Mouse (Mus musculus) liver, adult 2 months (tissue): ENCODE results near the gene Canx. TPM values are rescaled to one million over a fixed set of nuclear protein-coding genes. Genes with fewer than 3 reads are reported as not detected.

Experiments
- DNase-seq: peaks from one replicate; pipeline ENCODE4 v3.0.0-alpha.2; 2011; ENCODE audit warnings: low read depth, low spot score; ENCODE audit errors: extremely low read depth
- H3K27ac ChIP-seq: fragments of 200-500 bp; replicated peaks from 2 replicates; pipeline ENCODE4 v1.5.1; 2012; ENCODE audit warnings: low read depth, mild to moderate bottlenecking, control low read depth, inconsistent platforms, low read length; ENCODE audit not compliant: insufficient read depth
- H3K27me3 ChIP-seq: fragments of 200-500 bp; 2 replicates; pipeline ENCODE4 v1.6.1; 2012; ENCODE audit warnings: mild to moderate bottlenecking, moderate library complexity, low read length, inconsistent platforms; ENCODE audit not compliant: control insufficient read depth, insufficient read depth
- H3K36me3 ChIP-seq: fragments of 200-500 bp; 2 replicates; pipeline ENCODE4 v1.6.1; 2012; ENCODE audit warnings: low read length, inconsistent platforms; ENCODE audit not compliant: control insufficient read depth, insufficient read depth
- H3K4me1 ChIP-seq: fragments of 200-500 bp; 2 replicates; pipeline ENCODE4 v1.6.1; 2011; ENCODE audit warnings: low read length; ENCODE audit not compliant: control insufficient read depth, insufficient read depth
- H3K4me3 ChIP-seq: fragments of 200-500 bp; 2 replicates; pipeline ENCODE4 v1.5.1; 2011; ENCODE audit warnings: low read depth, mild to moderate bottlenecking, control low read depth, low read length, moderate library complexity; ENCODE audit not compliant: insufficient read depth
- H3K79me2 ChIP-seq: fragments of 200-500 bp; 2 replicates; pipeline ENCODE4 v1.6.1; 2012; ENCODE audit warnings: inconsistent platforms, mild to moderate bottlenecking, low read length, moderate library complexity; ENCODE audit not compliant: control insufficient read depth, insufficient read depth
- H3K9ac ChIP-seq: fragments of 200-500 bp; 2 replicates; pipeline ENCODE4 v1.6.1; 2012; ENCODE audit warnings: low read depth, mild to moderate bottlenecking, control low read depth, inconsistent platforms, low read length
- CTCF ChIP-seq: fragments of 200-500 bp; IDR thresholded peaks from 2 replicates; pipeline ENCODE4 v1.5.1; 2011; ENCODE audit warnings: low read depth, low read length, control low read depth
- POLR2A ChIP-seq: fragments of 200-500 bp; IDR thresholded peaks from 2 replicates; pipeline ENCODE4 v1.6.1; 2011; ENCODE audit warnings: low read length, control low read depth; ENCODE audit not compliant: insufficient read depth; ENCODE audit errors: extremely low read depth
- WGBS: fragments of 180-500 bp; shearing (Covaris S2); methylation state at CpG from one replicate; pipeline ENCODE4 v1.1.7; 2018; 5-methylcytosine and 5-hydroxymethylcytosine counted together
- polyA plus RNA-seq: library from polyadenylated mRNA; depleted of rRNA; stranded (reverse); fragments of >200 nt; gene quantifications from 2 replicates; pipeline ENCODE4 v1.2.3, GENCODE M21; 2012
- total RNA-seq: library from RNA; depleted of rRNA; stranded (reverse); fragments of >200 nt; gene quantifications from 2 replicates; pipeline ENCODE4 v1.2.3, GENCODE M21; 2014

Gene Canx
- total and polyA plus RNA-seq, 2 experiments = 58.2 to 350 TPM

DNA sequence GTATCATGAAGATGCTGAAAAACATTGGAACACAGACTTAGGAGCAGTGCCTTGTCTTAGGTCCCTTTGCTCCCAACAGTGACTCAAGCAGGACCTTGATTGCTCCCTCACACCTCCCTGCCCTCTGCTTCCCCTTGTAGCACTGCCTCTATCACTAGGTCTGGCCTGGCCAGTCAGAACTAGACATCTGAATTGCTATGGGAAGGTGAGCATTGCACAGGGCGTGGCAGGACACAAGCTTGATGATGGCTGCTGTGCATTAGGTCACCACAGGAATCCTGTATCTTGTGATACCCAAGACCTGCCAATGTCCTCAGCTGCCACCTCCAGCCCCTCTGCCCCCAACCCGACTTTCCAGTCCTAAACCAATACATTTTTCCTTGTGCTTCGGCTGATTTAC is 58.5 kb downstream of the Canx start:
- H3K27me3 ChIP-seq = no peaks in the 10 kb centered on the region
- WGBS = 95% methylated on average over 3 of the region's 3 CpGs
- no peak for DNase-seq
- H3K79me2 ChIP-seq = peaks cover 8% of the 10 kb centered on the region
- H3K9ac ChIP-seq = no peak overlapping the region
- no peak overlapping the region for H3K4me3 ChIP-seq
- H3K36me3 ChIP-seq = peaks cover 19% of the 10 kb centered on the region
- TF ChIP-seq POLR2A (no peak), CTCF (no peak)
- H3K4me1 ChIP-seq = no peaks in the 10 kb centered on the region; the same call in 1 of the 2 replicates
- H3K27ac ChIP-seq = no peak overlapping the region

DNA sequence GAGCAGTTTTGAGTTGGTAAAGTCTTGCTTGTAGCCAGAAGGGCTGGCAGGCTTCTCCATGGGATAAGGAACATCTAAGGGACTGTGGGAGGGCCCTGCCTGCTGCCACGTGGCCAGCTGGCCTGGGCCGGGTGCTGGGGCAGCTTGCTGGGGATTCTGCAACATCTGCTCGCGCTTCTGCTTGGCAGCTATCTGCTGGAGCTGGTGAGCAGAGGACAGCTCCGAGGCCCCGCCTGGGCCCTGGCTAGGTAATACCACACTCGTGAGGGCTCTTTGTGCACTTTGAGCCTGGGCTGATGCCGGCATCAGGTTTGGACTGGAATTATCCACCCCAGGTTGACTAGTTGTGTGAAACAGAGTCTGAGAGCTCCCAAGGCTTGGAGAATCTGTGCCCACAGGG is 59.5 kb downstream of the Canx start:
- Histone ChIP-seq H3K4me1 (no peaks in the 10 kb centered on the region; the same call in 1 of the 2 replicates), H3K27ac (peak overlapping the region; percentile 25; the same call in 1 of the 2 replicates), H3K4me3 (no peak overlapping the region), H3K9ac (no peak overlapping the region), H3K79me2 (no peaks in the 10 kb centered on the region; the same call in none of the 2 replicates), H3K36me3 (peaks cover 22% of the 10 kb centered on the region), H3K27me3 (no peaks in the 10 kb centered on the region)
- TF ChIP-seq CTCF (no peak), POLR2A (no peak)
- peak; percentile 91 for DNase-seq
- 26% methylated on average over 8 of the region's 8 CpGs for WGBS

DNA sequence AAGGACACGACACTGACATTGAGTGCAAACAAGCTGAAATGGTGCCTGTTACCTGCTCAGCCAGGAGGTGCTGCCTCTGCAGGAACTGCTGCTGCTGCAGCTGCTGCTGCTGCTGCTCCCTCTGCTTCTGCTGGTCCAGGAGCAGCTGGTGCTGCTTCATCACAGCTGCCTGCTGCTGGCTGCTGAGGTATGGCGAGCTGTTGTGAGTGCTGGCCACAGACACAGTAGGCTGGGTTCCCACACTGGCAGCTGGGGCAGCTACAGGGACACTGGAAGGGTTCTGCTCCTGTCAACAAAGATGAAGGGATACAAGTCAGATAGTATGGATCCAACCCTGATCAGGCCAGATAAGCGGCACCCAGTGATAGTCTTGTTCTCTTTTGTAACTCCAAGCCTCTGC is 62.3 kb downstream of the Canx start:
- H3K79me2 ChIP-seq = no peaks in the 10 kb centered on the region; the same call in none of the 2 replicates
- TF ChIP-seq POLR2A (no peak), CTCF (no peak)
- H3K27ac ChIP-seq = no peak overlapping the region
- H3K27me3 ChIP-seq = no peaks in the 10 kb centered on the region
- H3K9ac ChIP-seq = no peak overlapping the region
- DNase-seq = no peak
- H3K4me3 ChIP-seq = no peak overlapping the region
- H3K4me1 ChIP-seq = no peaks in the 10 kb centered on the region; the same call in 1 of the 2 replicates
- WGBS = 93% methylated on average over 3 of the region's 3 CpGs
- peaks cover 31% of the 10 kb centered on the region for H3K36me3 ChIP-seq

DNA sequence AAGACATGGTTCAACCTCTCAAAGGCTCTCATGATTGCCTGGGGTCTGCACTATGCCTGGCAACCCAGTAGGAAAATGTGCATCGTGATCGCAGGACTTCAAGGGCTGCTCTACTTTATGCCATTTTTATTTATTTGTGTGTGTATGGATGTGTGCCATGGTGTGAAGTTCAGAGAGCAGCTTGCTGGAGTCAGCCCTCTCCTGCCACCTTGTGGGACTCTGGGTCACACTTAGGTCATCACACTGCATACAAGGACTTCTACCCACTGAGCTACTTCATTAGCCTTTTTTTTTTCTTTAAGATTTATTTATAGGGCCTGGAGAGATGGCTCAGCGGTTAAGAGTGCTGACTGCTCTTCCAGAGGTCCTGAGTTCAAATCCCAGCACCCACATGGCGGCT is 63.5 kb downstream of the Canx start:
- WGBS = 42% methylated on average over 4 of the region's 4 CpGs
- DNase-seq = peak; percentile 76
- H3K4me3 ChIP-seq = no peak overlapping the region
- no peaks in the 10 kb centered on the region for H3K27me3 ChIP-seq
- H3K27ac ChIP-seq = no peak overlapping the region
- peak; percentile 76 for TF ChIP-seq CTCF
- TF ChIP-seq POLR2A = no peak
- no peak overlapping the region for H3K9ac ChIP-seq
- peaks cover 37% of the 10 kb centered on the region for H3K36me3 ChIP-seq
- H3K4me1 ChIP-seq = no peaks in the 10 kb centered on the region; the same call in 1 of the 2 replicates
- no peaks in the 10 kb centered on the region for H3K79me2 ChIP-seq

GRCm38 (mm10) chr11:50258310-50258709 is 67.2 kb downstream of the Canx start:
- no peaks in the 10 kb centered on the region for H3K27me3 ChIP-seq
- H3K79me2 ChIP-seq = no peaks in the 10 kb centered on the region
- DNase-seq = no peak
- no peak overlapping the region for H3K27ac ChIP-seq
- H3K9ac ChIP-seq = no peak overlapping the region
- peaks cover 24% of the 10 kb centered on the region for H3K36me3 ChIP-seq
- no peaks in the 10 kb centered on the region for H3K4me1 ChIP-seq
- no peak for TF ChIP-seq POLR2A
- TF ChIP-seq CTCF = no peak
- 89% methylated on average over 7 of the region's 7 CpGs for WGBS
- H3K4me3 ChIP-seq = no peak overlapping the region

DNA sequence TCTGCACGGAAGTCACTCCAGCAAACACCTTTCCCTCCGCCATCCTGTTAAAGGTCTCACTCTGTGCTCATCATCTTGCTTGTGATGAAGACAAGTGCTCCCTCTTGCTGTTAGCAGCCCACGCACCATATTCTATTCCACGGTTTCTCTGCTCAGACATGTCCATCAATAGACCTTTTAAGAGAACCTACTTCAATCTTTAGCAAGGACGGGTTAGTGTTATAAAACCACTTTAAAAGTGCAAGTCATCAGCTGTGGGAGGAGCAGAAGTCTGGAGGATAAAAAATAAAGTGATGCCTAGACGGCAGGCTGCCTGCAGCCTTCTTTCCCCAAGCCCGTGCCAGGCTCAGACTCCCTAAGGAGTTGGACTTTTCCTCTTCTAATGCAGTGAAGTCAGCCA is 68.9 kb downstream of the Canx start:
- TF ChIP-seq CTCF = no peak
- TF ChIP-seq POLR2A = no peak
- DNase-seq = no peak

More for the DNA sequence above, 68.9 kb downstream of the Canx start:
- Histone ChIP-seq H3K79me2 (no peaks in the 10 kb centered on the region), H3K36me3 (peaks cover 17% of the 10 kb centered on the region), H3K4me3 (no peak overlapping the region), H3K9ac (no peak overlapping the region), H3K27me3 (no peaks in the 10 kb centered on the region), H3K4me1 (no peaks in the 10 kb centered on the region), H3K27ac (no peak overlapping the region)
- WGBS = 90% methylated on average over 7 of the region's 7 CpGs
